Mouse (Mus musculus): Measurements from ENCODE around the gene Olfr623. TPM values are rescaled to one million over a fixed set of nuclear protein-coding genes. Genes with fewer than 3 reads are reported as not detected.

The Olfr623 gene
- not detected in 2 replicates for polyA plus RNA-seq (2015; fragmentation: Nextera tagmentation; extraction: Ambion mirVana)

DNA sequence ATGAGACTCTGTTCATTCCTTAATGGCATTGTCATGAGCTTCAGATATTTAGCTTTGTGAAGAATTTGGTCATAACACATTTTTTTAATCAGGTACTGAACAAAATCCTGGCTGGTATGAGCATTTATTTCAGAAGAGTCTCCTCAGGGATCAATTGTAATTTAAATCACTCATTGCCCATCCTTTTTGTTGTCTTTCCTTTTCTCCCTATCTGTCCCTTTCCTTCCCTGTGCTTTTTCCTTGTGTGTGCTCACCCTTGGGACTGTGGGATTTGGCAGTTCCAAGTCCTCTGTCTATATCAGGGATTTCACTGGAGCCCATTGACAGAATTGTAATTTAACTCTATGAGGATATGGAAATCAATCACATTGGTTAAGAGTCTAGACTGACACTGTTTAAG is at the start of gene Olfr623:
Gene Olfr623 (minus strand): TSS at position 101 of the 400 bp plus-strand sequence.
- Histone ChIP-seq H3K9ac (ENCODE audit: low read length) (no peak within 1 kb of the TSS), H3K36me3 (ENCODE audit: control insufficient read depth, insufficient read depth, low read length) (no peaks in the 10 kb centered on the region), H3K27ac (replicated peaks) (no peak within 1 kb of the TSS), H3K4me2 (replicated peaks; ENCODE audit: low read depth) (no peak within 1 kb of the TSS), H3K4me3 (ENCODE audit: low read depth, low read length) (no peak within 1 kb of the TSS), H3K4me1 (replicated peaks; ENCODE audit: control insufficient read depth, insufficient read depth) (no peaks in the 10 kb centered on the region), H3K9me3 (ENCODE audit: control insufficient read depth, low read length) (no peaks in the 10 kb centered on the region), H3K27me3 (ENCODE audit: control insufficient read depth, insufficient read depth, low read length) (no peaks in the 10 kb centered on the region)
- ATAC-seq (ENCODE audit: low FRiP score, low TSS enrichment) (no peak), DNase-seq (ENCODE audit: low spot score) (no peak)
- TF ChIP-seq EP300 (optimal IDR thresholded peaks at IDR 0.05) (no peak), CTCF (IDR thresholded peaks at IDR 0.05; ENCODE audit: low read depth) (no peak)

DNA sequence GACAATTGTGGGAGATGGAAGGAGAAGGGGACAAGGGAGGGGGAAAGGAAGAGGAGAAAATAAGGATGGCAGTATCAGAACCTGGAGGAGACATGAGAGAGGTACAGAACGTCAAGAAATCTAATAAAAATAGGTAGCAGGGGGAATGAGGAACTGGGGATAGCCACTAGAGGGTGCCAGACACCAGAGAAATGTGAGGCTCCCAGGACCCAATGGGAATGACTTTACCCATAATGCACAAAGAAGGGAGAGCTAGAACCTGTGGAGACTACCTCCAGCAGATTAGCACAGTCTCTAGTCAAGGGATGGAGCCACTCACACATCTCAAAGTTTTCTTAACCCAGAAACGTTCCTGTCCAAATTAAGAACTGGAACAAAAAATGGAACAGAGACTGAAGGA is 48.5 kb upstream of the Olfr623 start:
- H3K27ac ChIP-seq (replicated peaks), result no peak overlapping the region
- no peak overlapping the region for H3K4me2 ChIP-seq (replicated peaks; ENCODE audit: low read depth)
- no peak overlapping the region for H3K9ac ChIP-seq (ENCODE audit: low read length)
- no peaks in the 10 kb centered on the region for H3K36me3 ChIP-seq (ENCODE audit: control insufficient read depth, insufficient read depth, low read length)
- no peaks in the 10 kb centered on the region for H3K4me1 ChIP-seq (replicated peaks; ENCODE audit: control insufficient read depth, insufficient read depth)
- no peak for DNase-seq (ENCODE audit: low spot score)
- TF ChIP-seq CTCF (IDR thresholded peaks at IDR 0.05; ENCODE audit: low read depth), result peak; percentile 50
- TF ChIP-seq EP300 (optimal IDR thresholded peaks at IDR 0.05), result no peak
- H3K4me3 ChIP-seq (ENCODE audit: low read depth, low read length), result no peak overlapping the region
- no peaks in the 10 kb centered on the region for H3K27me3 ChIP-seq (ENCODE audit: control insufficient read depth, insufficient read depth, low read length)
- no peaks in the 10 kb centered on the region for H3K9me3 ChIP-seq (ENCODE audit: control insufficient read depth, low read length)
- no peak for ATAC-seq (ENCODE audit: low FRiP score, low TSS enrichment)
- WGBS, result 30% methylated on average over 2 of the region's 2 CpGs

DNA sequence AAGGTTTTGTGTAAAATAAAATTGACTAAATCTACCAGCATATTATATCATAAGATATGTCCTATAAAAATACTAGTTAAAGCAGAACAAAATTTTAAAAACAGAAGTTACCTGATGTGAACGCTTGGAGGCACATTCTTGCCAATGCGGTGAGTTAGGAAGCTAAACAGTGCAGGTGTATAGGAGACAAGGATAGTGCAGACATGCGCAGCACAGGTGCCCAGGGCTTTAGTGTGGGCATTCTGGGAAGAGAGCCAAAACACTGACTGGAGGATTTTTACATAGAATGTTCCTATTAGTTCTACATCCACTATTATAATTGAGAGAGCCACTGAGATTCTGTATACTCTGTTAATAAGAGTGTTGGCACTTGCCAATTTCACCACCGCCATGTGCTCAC is 36.0 kb upstream of the Olfr623 start:
- Histone ChIP-seq H3K4me2 (replicated peaks; ENCODE audit: low read depth) (no peak overlapping the region), H3K4me3 (ENCODE audit: low read depth, low read length) (no peak overlapping the region), H3K9me3 (ENCODE audit: control insufficient read depth, low read length) (no peaks in the 10 kb centered on the region), H3K27ac (replicated peaks) (no peak overlapping the region), H3K36me3 (ENCODE audit: control insufficient read depth, insufficient read depth, low read length) (no peaks in the 10 kb centered on the region), H3K9ac (ENCODE audit: low read length) (no peak overlapping the region), H3K27me3 (ENCODE audit: control insufficient read depth, insufficient read depth, low read length) (no peaks in the 10 kb centered on the region), H3K4me1 (replicated peaks; ENCODE audit: control insufficient read depth, insufficient read depth) (no peaks in the 10 kb centered on the region)
- ATAC-seq (ENCODE audit: low FRiP score, low TSS enrichment) (no peak), DNase-seq (ENCODE audit: low spot score) (no peak)
- 82% methylated on average over 4 of the region's 4 CpGs for WGBS
- no peak for TF ChIP-seq EP300 (optimal IDR thresholded peaks at IDR 0.05)
- TF ChIP-seq CTCF (IDR thresholded peaks at IDR 0.05; ENCODE audit: low read depth), result no peak

GRCm38 (mm10) chr7:103682420-103682819 is 18.9 kb upstream of the Olfr623 start, which contains the start of gene Olfr625-ps1:
Gene Olfr625-ps1 (plus strand): TSS chr7:103682720.
- Histone ChIP-seq H3K27me3 (ENCODE audit: control insufficient read depth, insufficient read depth, low read length) (no peaks in the 10 kb centered on the region), H3K4me2 (replicated peaks; ENCODE audit: low read depth) (no peak within 1 kb of the TSS), H3K9me3 (ENCODE audit: control insufficient read depth, low read length) (no peaks in the 10 kb centered on the region), H3K36me3 (ENCODE audit: control insufficient read depth, insufficient read depth, low read length) (no peaks in the 10 kb centered on the region), H3K4me3 (ENCODE audit: low read depth, low read length) (no peak within 1 kb of the TSS), H3K4me1 (replicated peaks; ENCODE audit: control insufficient read depth, insufficient read depth) (no peaks in the 10 kb centered on the region), H3K27ac (replicated peaks) (no peak within 1 kb of the TSS), H3K9ac (ENCODE audit: low read length) (no peak within 1 kb of the TSS)
- DNase-seq (ENCODE audit: low spot score) (no peak), ATAC-seq (ENCODE audit: low FRiP score, low TSS enrichment) (no peak)
- no peak for TF ChIP-seq EP300 (optimal IDR thresholded peaks at IDR 0.05)
- no peak for TF ChIP-seq CTCF (IDR thresholded peaks at IDR 0.05; ENCODE audit: low read depth)

DNA sequence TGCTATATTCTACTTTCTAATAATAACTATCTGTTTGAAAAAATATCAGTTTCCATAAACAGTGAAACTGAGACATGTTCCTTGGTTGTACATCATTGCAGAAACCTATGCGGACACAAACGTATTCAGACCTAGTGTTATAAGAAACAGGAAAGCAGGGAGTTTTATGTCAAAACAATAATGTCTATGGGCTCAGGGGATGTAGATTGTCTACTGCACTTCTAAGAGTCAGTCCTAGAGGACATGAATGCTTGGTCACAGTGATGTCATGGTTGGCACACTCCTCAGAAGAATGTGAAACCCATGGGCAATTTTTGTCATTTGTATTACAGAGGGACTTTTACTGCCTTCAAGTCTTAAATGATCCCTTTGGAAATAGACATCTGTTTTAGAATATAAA is 7.6 kb upstream of the Olfr623 start, which contains the start of gene Olfr624:
Gene Olfr624 (minus strand): TSS at position 101 of the 400 bp plus-strand sequence.
- Histone ChIP-seq H3K27ac (replicated peaks) (no peak within 1 kb of the TSS), H3K9ac (ENCODE audit: low read length) (no peak within 1 kb of the TSS), H3K9me3 (ENCODE audit: control insufficient read depth, low read length) (no peaks in the 10 kb centered on the region), H3K4me3 (ENCODE audit: low read depth, low read length) (no peak within 1 kb of the TSS), H3K36me3 (ENCODE audit: control insufficient read depth, insufficient read depth, low read length) (no peaks in the 10 kb centered on the region), H3K4me1 (replicated peaks; ENCODE audit: control insufficient read depth, insufficient read depth) (no peaks in the 10 kb centered on the region), H3K27me3 (ENCODE audit: control insufficient read depth, insufficient read depth, low read length) (no peaks in the 10 kb centered on the region), H3K4me2 (replicated peaks; ENCODE audit: low read depth) (no peak within 1 kb of the TSS)
- TF ChIP-seq EP300 (optimal IDR thresholded peaks at IDR 0.05) (no peak), CTCF (IDR thresholded peaks at IDR 0.05; ENCODE audit: low read depth) (no peak)
- DNase-seq (ENCODE audit: low spot score) (no peak), ATAC-seq (ENCODE audit: low FRiP score, low TSS enrichment) (no peak)
- 76% methylated on average over 2 of the region's 2 CpGs for WGBS

- ATAC-seq (ENCODE audit: low FRiP score, low TSS enrichment) (no peak), DNase-seq (ENCODE audit: low spot score) (no peak)
- no peak overlapping the region for H3K4me2 ChIP-seq (replicated peaks; ENCODE audit: low read depth)
- H3K4me3 ChIP-seq (ENCODE audit: low read depth, low read length), result no peak overlapping the region
- 80% methylated on average over 4 of the region's 4 CpGs for WGBS
- no peaks in the 10 kb centered on the region for H3K4me1 ChIP-seq (replicated peaks; ENCODE audit: control insufficient read depth, insufficient read depth)
- no peak overlapping the region for H3K9ac ChIP-seq (ENCODE audit: low read length)
- no peak overlapping the region for H3K27ac ChIP-seq (replicated peaks)
- no peaks in the 10 kb centered on the region for H3K9me3 ChIP-seq (ENCODE audit: control insufficient read depth, low read length)
- no peaks in the 10 kb centered on the region for H3K36me3 ChIP-seq (ENCODE audit: control insufficient read depth, insufficient read depth, low read length)
- TF ChIP-seq EP300 (optimal IDR thresholded peaks at IDR 0.05), result no peak
- no peak for TF ChIP-seq CTCF (IDR thresholded peaks at IDR 0.05; ENCODE audit: low read depth)
- H3K27me3 ChIP-seq (ENCODE audit: control insufficient read depth, insufficient read depth, low read length), result no peaks in the 10 kb centered on the region
Measured at GRCm38 (mm10) chr7:103644070-103644469, 19.4 kb downstream of the Olfr623 start.
